Mouse (Mus musculus): ENCODE measurements around the gene Gm49391.
"Not testable (repeated sequence)": the region's sequence is repeated elsewhere in the genome, so short reads cannot be mapped to it uniquely, and the experiment has no call there.

Gm49391 gene

DNA sequence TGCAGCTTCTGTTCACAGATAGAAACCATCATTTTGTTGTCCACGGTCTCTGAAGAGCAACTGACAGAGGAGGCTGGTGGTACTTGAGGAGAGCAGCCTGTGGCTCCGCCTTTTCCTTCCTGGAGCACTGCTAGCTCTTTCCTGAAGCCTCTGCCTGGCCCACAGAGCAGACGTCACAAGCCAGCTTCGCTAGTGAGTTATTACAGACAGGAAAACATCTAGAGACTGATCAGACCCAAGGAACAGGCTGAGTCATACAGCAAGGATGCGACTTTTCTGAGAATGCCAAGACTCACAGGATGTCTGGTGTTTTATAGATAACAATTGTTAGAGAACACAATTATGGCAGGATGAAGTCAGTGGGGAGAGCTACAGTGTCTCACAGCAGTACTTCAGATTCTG, at the start of gene Gm49391, which contains the start of gene Ctla2a:
Gene Gm49391, minus strand, starts transcription at position 72 of the 402 bp plus-strand sequence.
Gene Ctla2a, minus strand, starts transcription at position 126 of the 402 bp plus-strand sequence.
- DNase-seq (ENCODE audit: low spot score): no peak

DNA sequence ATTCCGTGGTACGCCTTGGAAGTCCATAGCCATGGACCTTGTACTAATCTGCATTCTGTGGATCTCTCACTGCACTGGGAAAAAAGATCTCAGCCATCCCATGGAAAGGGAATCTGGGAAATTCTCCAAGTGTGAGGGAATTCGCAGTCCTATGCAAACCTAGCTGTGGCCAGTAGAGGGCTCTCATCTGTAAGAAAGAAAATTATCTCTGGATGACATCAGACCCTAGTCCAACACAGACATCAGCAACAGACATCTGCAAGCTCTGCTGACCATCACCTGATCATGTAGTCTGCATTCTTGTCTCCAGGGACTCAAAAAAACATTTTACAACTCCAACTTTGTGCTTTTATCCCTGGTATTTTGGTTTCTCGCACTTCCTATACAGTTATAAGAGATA, 35.9 kb upstream of the Gm49391 start:
- not testable (repeated sequence) for DNase-seq (ENCODE audit: low spot score)

- DNase-seq (ENCODE audit: low spot score): not testable (repeated sequence)
Measured at GRCm38 (mm10) chr13:60963985-60964384, 27.6 kb upstream of the Gm49391 start.

DNA sequence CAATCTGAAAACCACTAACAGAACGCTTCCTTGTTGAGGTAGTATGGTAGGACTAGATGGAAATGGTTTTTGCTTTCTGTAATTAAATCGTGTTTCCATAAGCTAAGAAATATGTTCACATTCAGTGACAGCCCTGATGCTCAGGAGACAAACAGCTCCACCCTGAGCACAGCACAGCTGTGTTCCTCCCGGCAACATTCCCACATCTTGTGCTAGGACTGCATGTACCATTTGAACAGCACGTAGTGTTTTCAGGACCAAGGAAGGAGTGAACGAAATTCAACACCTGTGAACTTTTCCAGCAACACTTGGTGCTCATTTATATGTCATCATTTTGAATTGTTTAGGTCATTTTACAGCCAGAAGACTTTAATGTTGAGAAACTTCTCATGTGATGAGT, 25.3 kb upstream of the Gm49391 start:
- DNase-seq (ENCODE audit: low spot score): no peak

DNA sequence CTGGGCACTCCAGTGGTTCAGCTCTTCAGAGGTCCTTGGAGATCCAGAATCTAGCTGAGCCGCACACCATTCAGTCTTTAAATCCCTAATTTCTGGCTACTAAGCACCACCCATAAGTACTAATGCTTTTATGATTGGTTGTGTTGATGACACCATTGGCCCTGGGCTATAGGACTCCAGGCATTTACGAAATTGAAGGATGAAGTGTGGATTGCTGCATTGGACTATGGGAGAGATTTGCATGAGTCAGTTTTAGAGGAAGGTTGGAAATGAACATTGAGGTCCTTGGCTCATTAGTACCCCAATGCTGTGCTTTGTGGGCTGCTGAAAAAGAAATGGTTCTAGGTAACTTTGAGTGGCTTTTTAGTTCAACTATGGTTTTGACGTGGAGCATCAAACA, 5.5 kb upstream of the Gm49391 start, which contains the start of gene Tpbpa:
Gene Tpbpa, minus strand, starts transcription at position 101 of the 400 bp plus-strand sequence.
- not testable (repeated sequence) for DNase-seq (ENCODE audit: low spot score)

DNA sequence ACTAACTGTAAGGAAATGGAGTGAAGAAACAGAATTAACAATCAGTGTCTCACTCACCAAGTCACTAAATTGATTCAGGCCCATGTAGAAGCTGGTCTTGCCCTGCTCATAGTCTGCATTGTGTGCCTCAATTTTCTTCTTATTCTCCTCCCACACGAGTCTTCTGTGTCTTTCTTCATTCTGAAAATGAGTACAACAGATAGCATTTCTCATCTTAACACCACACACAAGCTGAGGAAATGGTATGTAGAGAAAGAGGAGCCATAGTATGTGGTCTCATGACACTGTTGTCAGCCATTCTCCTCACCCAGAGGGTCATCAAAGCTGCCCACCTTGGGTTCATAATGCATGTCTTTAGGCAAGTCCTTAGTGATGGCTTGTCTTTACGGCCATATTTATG, 881 bp downstream of the Gm49391 start, which contains the start of gene Gm49393:
Gene Gm49393, minus strand, starts transcription at position 101 of the 400 bp plus-strand sequence.
- DNase-seq (ENCODE audit: low spot score): not testable (repeated sequence)

- not testable (repeated sequence) for DNase-seq (ENCODE audit: low spot score)
Measured at GRCm38 (mm10) chr13:60904780-60905179, 31.6 kb downstream of the Gm49391 start, which contains the start of gene Tpbpb. TSS of gene Tpbpb (minus strand) at chr13:60904880.

DNA sequence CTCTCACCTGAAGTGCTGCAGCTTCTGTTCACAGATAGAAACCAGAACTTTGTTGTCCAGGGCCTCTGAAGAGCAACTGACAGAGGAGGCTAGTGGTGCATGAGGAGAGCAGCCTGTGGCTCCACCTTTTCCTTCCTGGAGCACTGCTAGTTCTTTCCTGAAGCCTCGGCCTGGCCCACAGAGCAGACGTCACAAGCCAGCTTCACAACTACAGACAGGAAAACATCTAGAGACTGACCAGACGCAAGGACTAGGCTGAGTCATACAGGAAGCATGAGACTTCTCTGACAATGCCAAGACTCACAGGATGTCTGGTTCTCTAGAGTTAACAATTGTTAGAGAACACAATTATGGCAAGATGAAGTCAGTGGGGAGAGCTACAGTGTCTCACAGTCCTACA, 39.0 kb downstream of the Gm49391 start, which contains the start of gene Ctla2b:
Gene Ctla2b, minus strand, starts transcription at position 120 of the 400 bp plus-strand sequence.
- no peak for DNase-seq (ENCODE audit: low spot score)

DNA sequence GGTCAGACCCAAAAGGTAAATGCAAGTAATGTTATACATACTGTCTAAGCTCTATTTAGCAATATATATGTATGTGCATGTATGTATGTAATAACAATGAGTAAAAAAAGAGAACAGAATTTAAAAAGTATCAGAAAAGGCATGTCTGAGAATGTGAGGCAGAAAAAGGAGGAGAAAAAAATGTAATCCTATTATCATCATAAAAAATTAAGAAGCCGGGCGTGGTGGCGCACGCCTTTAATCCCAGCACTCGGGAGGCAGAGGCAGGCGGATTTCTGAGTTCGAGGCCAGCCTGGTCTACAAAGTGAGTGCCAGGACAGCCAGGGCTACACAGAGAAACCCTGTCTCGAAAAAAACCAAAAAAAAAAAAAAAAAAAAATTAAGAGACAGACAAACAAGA, 39.6 kb downstream of the Gm49391 start, which contains the start of gene Gm49392:
Gene Gm49392, minus strand, starts transcription at position 101 of the 400 bp plus-strand sequence.
- not testable (repeated sequence) for DNase-seq (ENCODE audit: low spot score)

GRCm38 (mm10) chr13:60895406-60896160, 40.8 kb downstream of the Gm49391 start:
- DNase-seq (ENCODE audit: low spot score): no peak

- no peak for DNase-seq (ENCODE audit: low spot score)
Measured at GRCm38 (mm10) chr13:60892301-60892700, 44.1 kb downstream of the Gm49391 start.

- DNase-seq (ENCODE audit: low spot score): no peak
Measured at GRCm38 (mm10) chr13:60864281-60864680, 72.1 kb downstream of the Gm49391 start, which contains the start of gene 4930486L24Rik. TSS of gene 4930486L24Rik (minus strand) at chr13:60864475.

DNA sequence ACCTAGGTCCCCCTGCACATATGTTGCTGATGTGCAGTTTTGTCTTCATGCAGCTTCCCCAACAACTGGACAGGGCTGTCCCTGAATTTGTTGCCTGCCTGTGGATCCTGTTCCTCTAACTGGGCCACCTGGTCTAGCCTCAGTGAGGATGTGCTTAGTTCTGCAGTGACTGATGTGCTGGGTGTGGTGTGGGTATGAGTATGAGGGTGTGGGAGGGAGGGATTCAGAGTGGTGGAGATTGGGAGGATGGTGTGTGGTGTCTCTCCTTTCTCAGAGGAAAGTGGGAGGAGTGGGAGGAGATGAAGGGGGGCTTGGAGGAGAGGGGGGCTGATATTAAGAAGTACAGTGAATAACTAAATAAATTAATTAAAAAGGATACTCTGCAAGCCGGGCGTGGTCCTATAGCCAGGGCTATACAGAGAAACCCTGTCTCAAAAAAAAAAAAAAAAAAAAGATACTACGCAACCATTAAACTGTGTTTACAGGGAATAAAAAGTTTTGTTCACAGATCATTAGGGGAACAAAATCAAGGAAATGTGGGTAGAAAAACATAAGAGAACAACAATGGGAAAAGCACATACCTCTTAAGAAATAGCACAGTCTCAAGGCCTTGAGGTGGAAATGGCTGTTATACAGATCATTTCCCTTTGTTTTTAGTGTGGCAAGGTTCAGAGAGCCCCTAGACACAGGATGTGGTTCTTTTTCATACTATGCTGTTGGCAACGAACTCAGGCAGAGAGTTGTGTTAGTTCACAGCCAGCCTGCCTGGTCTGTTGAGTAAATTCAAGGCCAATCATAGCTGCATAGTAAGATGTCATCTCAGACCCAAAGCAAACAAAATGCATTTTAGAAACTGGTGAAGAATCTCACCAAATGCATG, 87.9 kb downstream of the Gm49391 start:
- no peak for DNase-seq (ENCODE audit: low spot score)
